Mouse (Mus musculus) erythroid progenitor cell, adult 5-6 weeks (primary cell): ENCODE measurements around the gene Ier3. TPM values are rescaled to one million over a fixed set of nuclear protein-coding genes. Genes with fewer than 3 reads are reported as not detected.

Experiments used
- ATAC-seq: replicated peaks from 2 replicates; pipeline ENCODE4 v1.8.0; 2016; ENCODE audit warnings: moderate number of reproducible peaks, mild to moderate bottlenecking, moderate TSS enrichment, inconsistent platforms; ENCODE audit not compliant: poor library complexity, low FRiP score, severe bottlenecking
- total RNA-seq, 2 experiments: library from RNA; stranded (forward) in 1 of 2; stranded (reverse) in 1 of 2; fragments of 150-400 nt in 1 of 2; fragments of 186-747, 209-891 nt in 1 of 2; gene quantifications; 2 replicates each; pipeline versions ENCODE4 v1.2.3 to v1.2.4; 2015 to 2017; ENCODE audit warnings: low replicate concordance in 2 of 2

The Ier3 gene
- total RNA-seq, 2 experiments from 2014 or later = 3.8 to 4.0 TPM

DNA sequence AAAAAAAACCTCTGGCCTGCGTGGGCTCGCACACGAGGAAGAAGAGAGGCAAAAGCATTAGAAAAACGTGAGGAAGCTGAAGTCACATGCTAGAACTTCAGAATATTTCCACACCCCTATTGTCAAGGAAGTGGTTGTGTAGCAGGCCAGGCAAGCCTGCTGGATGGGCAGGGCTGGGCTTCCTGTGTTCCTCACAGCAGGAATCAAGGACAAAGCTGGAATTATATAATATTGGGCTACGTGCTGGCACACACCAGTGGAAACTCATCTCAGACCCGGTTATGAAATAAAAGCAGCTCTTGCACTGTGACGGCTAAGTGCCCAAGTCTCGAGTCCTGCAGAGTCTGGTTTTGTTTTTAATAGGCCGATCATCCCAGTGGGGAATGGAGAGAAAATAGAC lies 13.4 kb upstream of the Ier3 start:
- no peak for ATAC-seq

DNA sequence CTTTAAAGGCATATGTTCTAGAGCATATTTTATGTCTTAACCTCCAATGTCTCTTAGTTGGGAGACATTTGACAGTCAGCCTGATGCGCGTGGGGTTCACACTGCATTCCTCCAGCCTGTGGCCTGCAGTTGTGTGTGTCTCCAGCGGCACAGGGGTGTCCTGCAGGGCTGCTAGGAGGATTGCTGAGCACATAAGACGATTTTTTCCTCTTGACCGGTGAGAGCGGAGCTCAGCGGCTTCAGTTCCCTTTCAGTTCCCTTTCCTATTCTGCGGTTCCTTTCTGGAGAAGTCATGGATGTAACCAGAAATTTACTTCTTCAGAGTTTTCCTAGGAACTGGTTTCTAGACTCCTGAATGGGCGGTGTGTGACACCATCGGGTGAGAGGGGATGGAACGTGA lies 12.1 kb upstream of the Ier3 start:
- ATAC-seq = no peak

DNA sequence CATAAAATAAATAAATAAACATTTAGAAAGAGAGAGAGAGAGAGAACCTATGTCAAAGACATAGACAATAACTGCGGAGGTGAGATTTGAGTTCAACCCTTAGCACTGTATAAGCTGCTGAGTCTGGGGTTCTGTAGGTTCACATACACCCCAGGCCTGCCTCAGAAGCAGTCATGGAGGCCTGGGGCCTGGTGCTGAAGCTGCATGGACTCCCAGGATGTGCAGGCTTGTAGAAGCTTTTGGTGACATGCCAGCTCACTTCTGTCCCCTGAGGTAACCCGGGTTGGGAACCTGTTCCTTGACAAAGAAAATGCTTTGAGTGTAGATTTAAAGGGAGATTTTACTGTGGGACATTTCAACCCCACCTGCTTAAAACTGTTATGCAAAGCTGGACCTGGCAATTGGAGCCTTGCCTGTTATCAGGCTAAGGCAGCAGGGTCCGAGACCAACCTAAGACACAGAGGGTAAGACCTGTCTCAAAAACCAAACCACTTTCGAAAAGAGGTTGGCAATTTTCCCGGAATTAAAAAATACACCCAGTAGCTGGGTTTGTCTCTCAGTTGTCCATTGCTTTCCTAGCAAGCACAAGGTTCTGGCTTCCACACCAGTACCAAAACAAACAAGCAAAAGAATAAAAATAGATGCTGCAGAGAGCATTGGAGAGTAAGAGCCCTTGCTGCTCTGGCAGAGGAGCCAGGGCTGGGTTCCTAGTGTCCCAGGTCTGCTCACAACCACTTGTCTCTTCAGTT lies 10.4 kb upstream of the Ier3 start:
- no peak for ATAC-seq

DNA sequence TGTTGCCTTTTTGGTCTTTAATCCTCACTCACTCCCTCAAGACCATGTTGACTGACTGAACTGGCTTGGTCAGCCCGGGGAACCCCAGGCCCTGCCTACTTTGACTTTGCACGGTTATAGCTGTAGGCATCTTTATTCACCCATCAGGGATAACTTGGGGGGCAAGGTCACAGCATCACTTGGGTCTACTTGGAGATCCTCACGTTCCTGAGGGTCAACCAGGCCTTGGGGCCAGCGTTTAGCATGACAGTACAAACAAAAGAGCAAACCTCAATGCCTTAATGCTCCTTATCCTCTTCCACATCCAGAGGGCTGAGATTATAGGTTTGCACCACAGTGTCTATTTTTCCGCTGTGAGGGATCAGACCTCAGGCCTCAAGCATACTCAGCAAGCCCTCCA lies 9.2 kb upstream of the Ier3 start:
- ATAC-seq = no peak

DNA sequence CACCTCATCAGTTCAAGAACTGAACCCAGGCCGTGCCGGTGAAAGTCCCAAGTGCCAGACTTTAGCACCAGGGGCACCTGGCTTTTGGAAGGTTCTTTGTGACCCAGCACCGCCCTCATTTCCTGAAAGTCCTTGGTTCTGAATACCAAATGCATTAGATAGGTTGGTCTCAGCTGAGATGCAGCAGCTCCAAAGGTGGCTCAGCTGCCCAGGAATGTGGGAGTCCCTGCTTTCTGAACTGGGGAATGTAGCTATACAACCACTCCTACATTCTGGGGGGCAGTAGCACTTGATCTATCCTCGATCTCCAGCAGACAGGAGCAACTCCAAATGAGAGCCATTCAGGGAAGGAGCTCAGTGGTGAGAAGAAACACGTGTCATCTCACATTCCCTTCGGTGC lies 8.7 kb upstream of the Ier3 start:
- ATAC-seq = no peak

DNA sequence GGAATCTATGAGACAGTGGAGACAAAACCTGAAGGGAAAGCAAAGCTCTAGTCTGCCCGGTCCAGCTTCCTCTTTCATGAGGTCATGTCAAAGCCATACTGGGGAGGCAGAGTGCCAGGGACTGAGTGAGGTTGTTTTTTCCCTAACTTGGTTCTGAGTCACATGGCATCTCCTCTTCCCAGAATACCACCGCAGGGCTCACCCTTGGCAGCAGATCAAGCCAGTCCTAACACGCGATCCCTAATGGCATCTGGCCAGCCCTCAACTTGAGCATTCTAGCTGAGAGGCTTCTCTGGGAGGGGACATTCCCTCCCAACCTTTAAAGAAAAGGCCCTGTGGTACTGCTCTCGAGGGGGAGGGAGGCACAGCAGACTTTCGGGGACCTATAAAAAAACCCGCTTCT lies 8.2 kb upstream of the Ier3 start:
- ATAC-seq = no peak

DNA sequence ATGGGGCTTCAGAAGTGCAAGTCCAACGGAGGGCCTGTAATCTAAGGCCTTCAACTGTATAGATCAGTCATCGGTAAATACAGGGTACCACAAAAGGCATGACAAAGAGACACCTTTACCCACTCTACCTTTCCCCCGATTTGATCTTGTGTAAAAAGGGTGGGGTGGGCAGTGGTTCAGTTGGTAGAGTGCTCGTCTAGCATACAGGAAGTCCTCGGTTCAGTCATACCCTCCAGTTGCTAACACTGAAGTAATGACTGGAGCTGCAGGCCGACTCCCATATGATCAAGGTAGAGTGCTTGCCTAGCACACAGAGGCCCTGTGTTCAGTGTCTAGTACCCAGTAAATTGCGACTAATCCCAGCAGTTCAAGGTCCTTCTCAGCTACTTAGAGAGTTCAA lies 7.8 kb upstream of the Ier3 start:
- ATAC-seq = 0 out of 2 replicates have a peak, but pooled peaks have one; percentile 20

DNA sequence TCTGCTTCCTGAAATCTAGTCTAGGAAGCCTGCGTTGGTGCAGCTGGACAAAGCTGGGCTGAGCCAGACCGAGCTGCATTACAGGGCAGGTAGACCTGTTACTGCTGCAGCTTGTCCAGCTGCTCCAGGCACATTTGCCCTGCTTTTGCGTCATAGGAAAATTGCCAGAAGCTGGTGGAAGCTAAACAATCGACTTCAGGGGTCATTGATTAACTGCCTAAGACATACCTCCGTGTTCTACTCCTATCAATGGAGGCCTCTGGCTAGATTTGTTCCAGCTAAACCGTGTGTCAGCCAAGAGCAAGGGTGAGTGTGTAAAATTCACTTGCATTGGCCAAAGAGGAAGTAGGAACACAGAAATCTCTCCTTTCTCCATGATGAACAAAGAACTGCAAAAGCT lies 6.8 kb upstream of the Ier3 start:
- no peak for ATAC-seq

DNA sequence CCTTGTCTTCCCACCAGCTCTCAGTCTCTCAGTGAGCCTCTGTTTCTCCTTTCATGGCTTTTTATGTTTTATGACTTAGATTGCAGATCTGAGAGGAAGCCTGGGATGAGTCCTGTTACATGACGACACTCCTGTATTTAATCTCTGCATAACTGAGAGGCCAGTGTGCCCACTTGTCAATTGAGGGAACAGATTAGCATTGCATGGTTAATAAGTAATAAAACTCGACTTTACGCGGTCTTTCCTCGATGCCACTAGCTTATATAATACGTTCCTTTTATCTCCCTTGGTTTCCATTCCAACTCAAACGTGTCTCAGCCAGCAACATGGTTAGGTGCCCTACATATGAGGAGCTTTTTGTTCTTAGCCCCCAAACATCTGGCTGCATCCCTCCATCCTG lies 5.6 kb upstream of the Ier3 start:
- ATAC-seq = no peak

DNA sequence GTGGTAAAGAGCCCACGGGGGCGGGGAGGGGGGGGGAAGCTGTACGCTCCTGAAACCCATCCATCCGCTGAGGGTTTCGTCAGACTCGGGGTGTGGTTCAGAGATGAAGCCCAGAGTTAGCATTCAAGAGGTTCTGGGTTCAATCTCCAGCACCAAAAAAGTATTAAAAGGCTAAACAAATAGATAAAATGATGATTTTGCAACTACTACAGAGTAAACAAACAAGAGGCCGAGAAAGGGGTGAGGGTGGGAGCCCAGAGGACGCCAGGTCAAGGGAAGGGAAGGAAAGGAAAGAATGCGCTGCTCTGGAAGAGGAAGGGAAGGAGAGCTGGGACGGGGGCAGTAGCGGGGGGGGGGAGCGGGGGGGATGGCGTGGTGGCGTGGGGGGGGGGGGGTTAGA lies 4.8 kb upstream of the Ier3 start:
- no peak for ATAC-seq

DNA sequence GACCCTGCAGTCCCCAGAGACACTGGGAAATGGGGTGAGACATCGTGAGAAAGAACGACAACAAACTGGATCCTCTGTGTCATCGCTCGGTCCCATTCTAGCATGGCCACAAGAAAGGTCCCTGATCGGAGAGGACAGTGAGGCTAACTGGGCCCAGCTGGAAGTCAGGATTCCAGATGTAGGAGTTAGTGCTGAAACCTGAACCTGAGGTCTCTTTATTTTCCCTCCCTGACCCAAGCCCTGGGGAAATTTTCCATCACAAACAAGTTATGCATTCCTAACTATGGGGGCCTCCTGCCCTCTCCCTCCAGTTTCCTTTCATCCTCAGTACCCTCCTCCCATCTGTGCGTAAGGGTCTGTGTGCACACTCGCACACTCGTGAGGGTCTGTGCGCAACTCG lies 4.3 kb upstream of the Ier3 start:
- no peak for ATAC-seq

DNA sequence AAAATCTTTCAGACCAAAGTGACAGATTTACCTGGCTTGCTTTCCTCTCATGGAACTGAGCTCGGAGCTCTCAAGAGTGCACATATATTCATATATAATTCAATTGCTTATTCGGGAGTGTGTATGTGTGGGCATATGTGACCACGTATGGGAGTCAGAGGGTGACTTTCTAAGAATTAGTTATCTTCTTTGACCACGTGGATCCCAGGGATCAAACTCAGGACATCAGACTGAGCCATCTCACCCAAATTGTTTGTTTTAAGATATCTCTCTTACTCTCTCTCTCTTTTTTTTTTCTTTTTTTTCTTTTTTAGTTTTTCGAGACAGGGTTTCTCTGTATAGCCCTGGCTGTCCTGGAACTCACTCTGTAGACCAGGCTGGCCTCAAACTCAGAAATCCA lies 1.4 kb upstream of the Ier3 start:
- no peak for ATAC-seq

DNA sequence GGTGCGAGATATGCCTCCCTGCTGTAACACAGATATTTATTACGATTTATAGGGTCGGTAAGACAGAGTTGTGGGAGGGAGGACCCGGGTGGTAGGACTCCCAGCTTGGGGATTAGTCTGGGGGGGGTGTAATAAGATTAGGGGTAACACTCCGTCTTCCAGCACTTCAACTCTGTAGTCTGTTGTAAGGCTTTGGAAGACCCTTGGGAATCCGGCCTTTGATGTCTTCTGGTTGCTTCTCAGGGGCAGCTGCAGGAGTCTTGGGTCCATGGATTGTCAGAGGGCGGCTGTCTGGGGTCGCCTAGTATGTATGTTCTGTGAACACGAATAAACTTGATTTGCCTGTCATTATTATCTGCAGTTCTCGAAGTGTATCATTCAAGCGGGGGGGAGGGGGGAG lies 1.1 kb downstream of the Ier3 start:
- 0 out of 2 replicates have a peak, but pooled peaks have one; percentile 13 for ATAC-seq

DNA sequence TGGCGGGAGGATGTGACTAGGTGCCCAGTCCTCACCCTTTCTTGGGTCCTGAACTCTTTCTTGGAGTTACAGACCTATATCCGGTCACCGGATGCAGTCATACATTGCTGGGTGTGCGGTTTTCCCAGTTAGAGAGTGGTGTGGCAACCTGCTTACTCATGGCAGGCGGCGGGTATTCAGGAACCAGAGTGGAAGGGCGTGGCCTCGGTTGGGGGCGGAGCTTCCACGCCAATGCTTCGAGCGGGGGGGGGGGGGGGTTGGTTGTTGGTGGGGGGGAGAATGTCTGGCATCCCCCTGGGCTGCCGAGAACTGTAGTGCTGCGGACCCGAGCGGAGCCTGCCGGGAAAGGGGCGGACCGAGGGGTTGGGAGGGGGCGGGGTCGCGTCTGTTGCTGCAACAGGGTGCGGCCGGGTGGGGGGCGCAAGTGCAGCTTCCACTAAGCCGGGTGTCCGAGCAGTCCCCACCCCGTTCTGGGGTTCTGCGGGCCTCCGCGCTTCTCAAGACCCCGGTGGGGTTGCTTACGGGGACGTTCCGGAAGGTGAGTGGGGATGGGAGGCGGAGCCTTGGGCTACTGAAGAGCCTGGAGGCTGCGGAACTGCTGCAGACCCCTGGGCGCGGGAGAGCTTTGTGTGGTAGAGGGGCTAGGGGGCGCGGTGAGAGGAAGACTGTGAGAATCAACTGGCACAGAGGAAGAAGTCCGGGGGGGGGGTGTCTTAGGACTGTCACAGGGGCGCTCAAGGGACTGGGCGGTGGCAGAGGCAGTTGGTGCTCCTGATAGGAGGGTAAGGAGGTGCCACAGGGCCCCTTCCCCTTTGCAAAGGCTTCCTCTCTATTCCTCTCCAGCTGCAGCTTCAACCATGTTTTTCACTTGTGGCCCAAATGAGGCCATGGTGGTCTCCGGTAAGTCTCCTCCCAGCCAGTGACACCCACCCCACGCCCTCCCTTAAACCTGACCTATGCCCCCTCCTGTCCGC lies 1.8 kb downstream of the Ier3 start, which contains the start of gene Flot1:
TSS of gene Flot1 (plus strand) at position 267 of the 974 bp plus-strand sequence.
- ATAC-seq = peak; percentile 87

DNA sequence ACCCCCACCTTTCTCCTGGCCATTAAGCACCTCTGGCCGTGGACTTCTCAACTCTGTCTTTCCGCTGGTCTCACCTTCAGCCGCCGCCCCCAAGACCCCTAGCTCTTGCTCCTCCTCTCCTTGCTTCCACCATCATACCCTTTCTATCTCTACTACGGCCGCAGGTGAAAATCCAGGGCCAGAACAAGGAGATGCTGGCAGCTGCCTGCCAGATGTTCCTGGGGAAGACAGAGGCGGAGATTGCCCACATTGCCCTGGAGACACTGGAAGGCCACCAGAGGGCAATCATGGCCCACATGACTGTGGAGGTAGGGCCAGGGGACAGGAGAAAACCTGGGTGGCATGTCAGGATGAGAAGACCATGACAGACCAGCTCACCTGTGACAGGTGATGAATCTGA lies 2.9 kb downstream of the Ier3 start:
- no peak for ATAC-seq

DNA sequence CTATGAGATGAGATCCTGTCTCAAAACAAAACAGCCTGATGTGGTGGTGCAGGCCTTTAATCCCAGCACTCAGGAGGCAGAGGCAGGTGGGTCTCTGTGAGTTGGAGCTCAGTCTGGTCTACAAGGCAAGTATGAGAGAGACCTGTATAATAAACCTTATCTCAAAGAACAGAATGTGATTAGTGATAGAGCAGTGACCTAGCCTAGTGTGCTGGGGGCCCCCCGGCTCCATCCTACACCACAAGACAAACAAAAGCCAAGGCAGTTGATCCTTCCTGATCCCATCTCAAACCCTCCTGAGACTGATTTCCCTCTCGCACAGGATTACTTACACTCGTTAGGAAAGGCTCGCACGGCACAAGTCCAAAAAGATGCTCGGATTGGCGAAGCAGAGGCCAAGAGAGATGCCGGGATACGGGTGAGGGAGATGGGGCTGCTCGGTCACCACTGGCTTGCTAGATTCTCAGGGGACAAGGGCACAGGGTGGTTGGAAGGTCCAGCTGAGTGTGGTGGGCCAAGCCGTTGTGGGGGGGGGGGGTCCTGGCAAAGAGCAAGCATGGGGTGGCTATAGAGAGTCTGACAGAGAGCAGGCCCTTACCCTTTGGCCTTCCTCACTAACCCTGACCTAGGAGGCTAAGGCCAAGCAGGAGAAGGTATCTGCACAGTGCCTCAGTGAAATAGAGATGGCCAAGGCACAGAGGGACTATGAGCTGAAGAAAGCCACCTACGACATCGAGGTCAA lies 3.8 kb downstream of the Ier3 start:
- ATAC-seq = no peak

DNA sequence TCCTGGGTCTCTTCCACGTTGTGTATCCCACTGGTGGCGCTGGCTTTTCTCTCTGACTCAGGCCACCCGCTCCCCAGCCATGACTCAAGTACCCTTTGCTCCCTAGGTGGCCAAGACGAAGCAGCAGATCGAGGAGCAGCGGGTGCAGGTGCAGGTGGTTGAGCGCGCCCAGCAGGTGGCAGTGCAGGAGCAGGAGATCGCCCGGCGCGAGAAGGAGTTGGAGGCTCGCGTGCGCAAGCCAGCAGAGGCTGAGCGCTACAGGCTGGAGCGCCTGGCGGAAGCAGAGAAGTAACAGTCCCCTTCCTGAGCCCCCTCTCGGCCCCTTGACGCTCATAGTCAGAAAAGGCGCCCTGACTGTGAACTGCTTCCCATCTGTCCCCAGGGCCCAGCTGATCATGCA lies 8.3 kb downstream of the Ier3 start:
- peak; percentile 97 for ATAC-seq

DNA sequence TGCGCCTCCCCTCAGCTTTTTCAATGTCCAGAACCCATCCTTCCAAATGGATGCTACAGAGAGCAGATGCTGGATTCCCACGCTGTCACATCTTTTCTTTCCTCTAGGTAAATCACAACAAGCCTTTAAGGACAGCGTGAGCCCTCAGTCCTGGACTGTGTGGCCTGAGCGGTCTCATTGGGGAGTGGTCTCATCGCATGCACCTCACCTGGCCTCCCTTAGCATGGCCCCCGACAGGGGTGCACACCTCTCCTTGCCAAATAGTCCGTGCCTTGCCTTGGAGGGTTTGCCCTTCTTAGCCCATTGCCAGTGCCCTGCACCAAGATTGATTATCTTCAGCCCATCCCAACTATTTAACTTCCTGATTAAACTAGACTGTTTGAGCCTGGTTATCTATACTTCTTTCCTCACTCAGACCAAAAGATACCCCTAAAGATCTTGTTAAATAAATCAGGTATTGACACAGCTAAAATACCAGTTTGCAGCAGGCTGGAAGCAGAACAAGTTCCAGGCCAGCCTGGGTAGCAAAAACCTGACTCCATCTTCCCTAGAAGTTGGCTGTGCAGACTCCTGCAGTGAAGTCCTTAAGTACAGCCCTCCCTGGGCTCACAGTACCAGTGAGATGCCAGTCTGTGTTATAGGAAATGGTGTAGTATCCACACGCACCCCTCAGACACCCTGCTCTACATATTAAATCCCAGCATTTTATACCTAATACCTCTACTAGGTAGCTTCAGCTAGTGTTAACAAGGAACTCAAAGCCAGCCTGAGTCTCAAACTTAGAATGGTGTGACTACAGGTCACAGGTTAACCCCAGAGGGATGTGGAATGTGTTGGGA lies 11.1 kb downstream of the Ier3 start:
- ATAC-seq = no peak

DNA sequence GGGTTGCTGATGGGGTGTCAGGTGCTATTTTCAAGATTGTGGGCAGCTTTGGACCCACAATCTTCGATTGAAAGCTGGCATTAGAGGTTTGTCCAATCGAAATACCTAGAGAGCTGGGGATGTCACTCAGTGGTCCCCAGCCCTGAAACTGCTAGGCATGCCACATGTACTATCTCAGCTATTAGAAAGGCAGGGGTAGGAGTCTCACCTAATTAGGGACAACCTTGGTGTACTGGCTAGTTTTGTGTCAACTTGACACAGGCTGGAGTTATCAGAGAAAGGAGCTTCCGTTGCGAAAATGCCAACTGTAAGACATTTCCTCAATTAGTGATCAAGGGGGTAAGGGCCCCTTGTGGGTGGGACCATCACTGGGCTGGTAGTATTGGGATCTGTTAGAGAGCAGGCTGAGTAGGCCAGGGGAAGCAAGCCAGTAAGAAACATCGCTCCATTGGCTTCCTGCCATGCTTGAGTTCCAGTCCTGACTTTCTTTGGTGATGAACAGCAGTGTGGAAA lies 11.8 kb downstream of the Ier3 start:
- no peak for ATAC-seq
